Mouse (Mus musculus) heart, adult 18-20 months (tissue): Measurements from ENCODE around the gene Aqp7. TPM values are rescaled to one million over a fixed set of nuclear protein-coding genes. Genes with fewer than 3 reads are reported as not detected.
"Not testable (repeated sequence)": the region's sequence is repeated elsewhere in the genome, so short reads cannot be mapped to it uniquely, and the experiment has no call there.

Experiments
- DNase-seq, 2 experiments: peaks; one replicate each; pipeline ENCODE4 v3.0.0; 2021 to 2022; ENCODE audit warnings: mixed read lengths in 1 of 2
- long read RNA-seq, 2 experiments: library from polyadenylated mRNA; stranded (forward); transcript quantifications; one replicate each; pipeline ENCODE4 v2.0.0; 2021
- total RNA-seq, 2 experiments: library from RNA; stranded (reverse); gene quantifications; 2 replicates each; pipeline ENCODE4 v1.2.3; 2021

The Aqp7 gene
- total RNA-seq, result 10 to 100 TPM; 17.6 to 24.6 TPM
- long read RNA-seq, experiment 1, transcript Aqp7-201 (8 exons, 2,527 nt), result major isoform, 14 of 26 reads
- long read RNA-seq, experiment 1, partial matches to known transcripts, result 3 of 26 reads
- long read RNA-seq, experiment 1, other reads (novel, unspliced or antisense), result 7 of 26 reads
- long read RNA-seq, experiment 2, transcript Aqp7-201 (8 exons, 2,527 nt), result major isoform, 6 of 9 reads
- long read RNA-seq, experiment 2, partial matches to known transcripts, result 0 of 9 reads
- long read RNA-seq, experiment 2, other reads (novel, unspliced or antisense), result 3 of 9 reads

GRCm38 (mm10) chr4:41047524-41048271 is at the start of gene Aqp7:
TSS of gene Aqp7 (minus strand) at chr4:41048139.
- DNase-seq, result peak; percentile 55 to 85

GRCm38 (mm10) chr4:41097381-41097780 is 49.4 kb upstream of the Aqp7 start:
- no peak for DNase-seq

DNA sequence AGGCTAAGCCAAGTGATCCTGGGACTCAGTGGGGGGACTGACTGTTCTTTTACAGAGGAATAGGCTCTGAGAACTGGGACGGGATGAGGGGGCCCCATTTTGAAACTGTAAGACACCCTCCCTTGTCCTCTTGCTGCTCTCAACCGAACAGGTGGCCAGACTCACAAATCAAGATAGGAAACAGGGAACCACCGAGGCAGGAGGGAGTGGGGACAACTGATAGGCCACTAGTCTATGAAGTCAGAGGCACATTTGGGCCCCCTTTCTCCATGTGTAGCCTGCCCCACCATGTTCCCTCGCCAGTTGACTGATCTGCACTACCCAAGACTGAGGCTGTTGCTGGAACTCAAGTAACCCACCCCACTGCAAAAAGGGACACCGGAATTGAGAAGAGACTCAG is 48.9 kb upstream of the Aqp7 start:
- DNase-seq, result no peak

- DNase-seq, result no peak
Measured at GRCm38 (mm10) chr4:41096169-41096568, 48.2 kb upstream of the Aqp7 start.

DNA sequence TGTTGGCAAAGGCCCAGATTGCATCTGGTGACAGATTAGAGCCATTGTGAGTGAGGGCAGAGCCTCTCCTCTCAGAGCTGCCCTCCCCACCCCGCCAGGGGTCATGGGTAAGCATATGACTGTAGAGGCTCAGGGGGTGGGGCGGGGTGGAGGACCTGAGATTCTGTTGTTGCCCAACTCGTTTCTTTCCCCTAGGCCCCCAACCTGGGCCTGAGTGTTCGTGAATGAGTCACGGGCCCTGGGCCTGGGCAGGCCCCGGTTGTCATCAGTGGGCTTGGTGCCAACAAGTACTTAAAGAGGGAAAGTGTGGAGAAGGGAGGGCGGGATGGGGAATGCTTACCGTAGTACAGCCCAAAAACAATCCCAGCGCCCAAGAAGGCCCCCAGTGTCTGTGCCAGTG is 46.4 kb upstream of the Aqp7 start:
- DNase-seq, result no peak

DNA sequence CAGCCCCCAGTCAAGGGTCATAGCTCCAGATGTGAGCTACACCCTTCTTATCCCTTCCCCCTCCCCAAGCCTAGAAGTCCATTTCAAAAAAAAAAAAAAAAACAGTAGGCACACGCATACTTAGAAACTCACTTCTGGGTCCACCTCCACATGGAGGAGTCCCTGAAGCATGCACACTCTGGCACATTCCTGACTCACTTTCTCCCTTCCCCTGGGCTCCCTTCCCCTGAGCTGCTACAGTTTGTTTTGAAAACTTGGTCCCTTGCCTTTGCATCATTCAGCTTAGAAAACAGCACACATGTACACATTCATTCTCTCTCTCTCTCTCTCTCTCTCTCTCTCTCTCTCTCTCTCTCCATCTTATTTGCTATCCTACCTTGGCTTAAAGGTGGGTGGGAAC is 45.0 kb upstream of the Aqp7 start:
- DNase-seq, result no peak

GRCm38 (mm10) chr4:41091391-41091790 is 43.5 kb upstream of the Aqp7 start:
- DNase-seq, result no peak

DNA sequence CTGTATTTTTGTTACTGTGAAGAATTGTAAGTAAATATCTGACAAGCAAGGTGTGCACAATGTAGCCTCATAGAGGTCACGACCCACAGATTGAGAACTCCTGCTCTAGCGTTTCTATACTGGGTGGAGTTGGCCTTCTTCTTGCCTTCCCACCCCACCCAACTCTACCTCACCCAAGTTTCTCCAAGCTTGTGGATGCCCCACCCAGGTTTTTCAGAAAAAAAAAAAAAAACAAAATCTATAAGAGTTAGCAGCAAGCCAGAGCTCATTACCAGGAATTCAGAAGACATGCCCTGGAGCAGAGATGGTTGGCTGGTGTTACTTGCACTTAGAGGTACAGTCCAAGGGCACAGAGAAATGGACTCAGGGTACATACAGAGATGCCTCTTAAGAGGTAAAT is 41.8 kb upstream of the Aqp7 start:
- DNase-seq, result no peak

DNA sequence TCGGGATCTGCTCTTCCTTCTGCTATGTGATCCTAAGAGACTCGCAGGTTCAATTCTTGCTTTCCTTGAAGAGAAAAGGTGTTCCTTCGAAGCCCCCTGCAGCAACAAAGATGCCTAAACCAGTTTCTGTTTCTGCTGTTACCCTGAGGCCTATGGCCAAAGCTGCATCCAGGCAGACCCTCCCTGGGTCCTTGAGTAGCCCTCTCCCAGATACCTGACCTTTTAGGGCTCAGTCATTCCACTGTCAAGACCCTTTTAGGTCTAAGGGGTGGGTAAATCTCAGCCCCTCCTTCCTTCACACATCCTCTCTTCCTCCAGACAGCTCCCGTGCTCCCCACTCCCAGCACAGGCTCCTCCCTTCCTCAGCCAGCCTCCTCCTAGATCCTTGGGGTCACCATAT is 41.2 kb upstream of the Aqp7 start:
- DNase-seq, result no peak

- no peak for DNase-seq
Measured at GRCm38 (mm10) chr4:41087459-41088298, 39.7 kb upstream of the Aqp7 start.

GRCm38 (mm10) chr4:41086947-41087346 is 39.0 kb upstream of the Aqp7 start:
- DNase-seq, result no peak

- no peak for DNase-seq
Measured at GRCm38 (mm10) chr4:41084819-41085218, 36.9 kb upstream of the Aqp7 start.

- not testable (repeated sequence) for DNase-seq
Measured at GRCm38 (mm10) chr4:41082803-41083202, 34.9 kb upstream of the Aqp7 start.

- no peak for DNase-seq
Measured at GRCm38 (mm10) chr4:41081733-41082132, 33.8 kb upstream of the Aqp7 start.

- no peak for DNase-seq
Measured at GRCm38 (mm10) chr4:41078726-41079125, 30.8 kb upstream of the Aqp7 start.

- peak in 1 of 2 experiments; percentile 4 for DNase-seq
Measured at GRCm38 (mm10) chr4:41074461-41074860, 26.5 kb upstream of the Aqp7 start.

DNA sequence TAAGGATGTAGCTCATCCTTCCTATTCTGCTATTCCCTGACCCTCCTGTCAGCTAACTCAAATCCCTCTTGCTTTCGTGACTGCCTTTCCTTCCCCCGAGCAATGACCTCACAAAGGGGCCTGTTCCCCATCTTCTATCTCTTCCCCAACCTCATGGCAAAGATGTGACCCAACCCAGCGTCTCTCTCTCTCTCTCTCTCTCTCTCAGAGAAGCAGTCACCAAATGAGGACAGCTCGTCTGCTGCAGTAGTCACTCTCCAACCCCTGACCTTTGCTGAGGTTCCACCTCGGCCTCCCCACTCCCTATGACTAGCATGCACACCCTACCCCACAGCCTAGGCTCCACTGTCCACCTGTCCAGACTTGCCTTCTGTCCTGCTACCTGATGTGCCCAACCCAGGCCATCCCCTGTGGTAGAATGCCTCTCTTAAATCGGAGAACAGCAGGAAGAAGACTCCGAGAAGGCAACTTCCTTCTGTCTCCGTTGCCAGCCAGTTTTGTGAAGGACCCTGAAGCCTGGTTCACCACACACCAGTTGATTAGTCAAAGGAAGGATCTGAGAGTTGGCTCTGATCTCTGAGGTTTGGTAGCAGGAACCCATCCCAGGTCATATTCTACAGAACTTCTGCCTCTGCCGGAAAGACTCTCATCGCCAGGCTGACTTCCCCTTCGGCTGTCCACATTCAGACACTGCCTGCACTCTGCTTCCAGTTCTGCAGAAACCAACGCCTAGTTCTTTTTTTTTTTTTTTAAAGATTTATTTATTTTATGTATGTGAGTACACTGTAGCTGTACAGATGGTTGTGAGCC is 25.3 kb upstream of the Aqp7 start:
- peak in 1 of 2 experiments; percentile 47 for DNase-seq

DNA sequence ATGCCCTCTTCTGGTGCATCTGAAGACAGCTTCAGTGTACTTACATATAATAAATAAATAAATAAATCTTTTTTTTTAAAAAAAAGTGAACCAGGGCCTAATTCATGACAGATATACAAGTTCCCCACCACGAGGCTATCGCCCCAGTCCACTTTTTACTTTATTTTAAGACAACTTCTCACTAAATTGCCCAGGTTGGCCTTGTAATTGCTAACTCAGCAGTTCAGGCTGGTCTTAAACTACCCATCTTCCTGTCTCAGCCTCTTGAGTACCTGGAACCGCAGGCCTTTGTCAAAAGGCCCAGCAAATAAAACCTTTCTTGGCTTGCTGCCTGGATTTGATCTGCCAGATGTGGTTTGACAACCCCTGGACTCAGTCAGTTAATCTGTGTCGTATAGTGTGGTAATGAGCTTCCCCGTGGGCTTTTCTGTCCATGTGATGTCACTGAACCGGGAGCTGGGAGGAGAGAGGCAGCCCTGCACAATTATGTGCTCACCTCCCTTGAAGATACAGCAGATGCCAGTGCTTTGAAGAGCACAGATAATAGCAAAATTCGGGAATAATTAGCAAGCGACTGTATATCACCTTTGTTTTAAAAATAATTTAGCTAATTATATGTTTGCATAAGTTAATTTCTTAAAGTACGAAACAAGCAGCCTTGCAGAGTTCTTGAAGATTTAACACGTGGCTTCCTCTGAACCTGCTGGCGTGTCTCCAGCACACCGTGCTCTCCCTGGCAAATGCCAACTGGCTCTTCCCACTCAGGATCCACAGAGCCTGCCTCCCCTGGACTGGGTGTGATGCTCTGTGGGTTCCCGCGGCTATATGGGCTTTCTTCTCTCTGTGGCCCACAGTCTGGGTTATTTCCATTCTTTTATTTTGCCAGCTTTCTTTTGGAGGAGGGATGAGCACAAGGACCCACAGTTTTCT is 23.8 kb upstream of the Aqp7 start:
- no peak for DNase-seq

DNA sequence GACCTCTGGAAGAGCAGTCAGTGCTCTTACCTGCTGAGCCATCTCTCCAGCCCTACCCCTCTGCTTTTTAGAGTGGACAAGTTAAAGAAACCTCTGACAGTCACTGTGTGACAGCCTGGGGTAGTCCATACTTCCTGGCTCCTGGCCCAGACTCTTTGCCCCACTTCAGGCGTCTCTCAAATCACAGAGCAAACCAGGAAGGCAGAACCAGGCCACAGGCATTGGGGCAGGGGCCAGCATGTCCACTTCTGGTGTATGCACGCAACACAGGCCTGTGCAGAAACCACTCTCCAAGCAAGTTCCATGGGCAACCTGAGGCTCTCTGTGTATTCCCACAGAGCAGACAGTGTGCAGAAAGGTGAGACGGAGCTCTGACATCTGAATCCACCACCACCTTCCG is 17.3 kb upstream of the Aqp7 start:
- no peak for DNase-seq

DNA sequence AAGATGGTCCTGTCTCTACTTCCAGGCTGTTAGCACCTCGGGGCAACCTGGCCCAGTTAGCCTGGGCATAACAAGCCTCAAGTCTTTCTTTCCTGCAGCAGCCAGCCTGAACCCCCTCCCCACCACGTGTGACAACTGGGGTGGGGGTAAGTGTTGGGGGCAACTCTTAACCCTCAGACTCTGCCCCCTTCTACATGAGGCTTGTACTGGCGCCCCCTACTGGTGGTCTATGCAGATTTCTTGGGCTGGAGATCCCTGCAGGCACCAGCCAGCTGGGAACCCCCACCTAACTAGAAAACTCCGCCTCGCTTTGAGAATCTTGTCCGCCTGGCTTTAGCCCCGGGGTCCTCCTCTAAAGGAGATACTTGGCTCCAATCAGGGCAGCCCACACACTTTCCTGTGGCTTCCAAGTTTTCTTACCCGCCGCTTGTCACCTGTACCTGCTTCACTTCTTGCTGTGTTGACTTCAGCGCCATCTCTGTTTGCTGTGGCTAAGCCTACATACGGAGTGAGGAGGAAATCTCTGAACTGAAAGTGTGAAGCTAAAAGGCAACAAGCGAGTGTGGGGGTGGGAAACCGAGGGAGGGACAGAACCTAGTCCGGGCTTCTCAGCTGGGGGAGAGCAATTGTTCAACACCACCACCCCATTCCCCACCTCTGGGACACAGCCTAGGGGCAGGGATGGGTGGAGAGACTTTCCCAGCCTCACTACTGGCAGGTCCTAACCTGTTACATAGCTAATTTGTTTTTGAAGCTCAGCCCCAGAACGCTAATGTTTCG is 16.1 kb upstream of the Aqp7 start:
- peak in 1 of 2 experiments; percentile 50 for DNase-seq
